Mouse (Mus musculus) thymus, postnatal 0 days (tissue): ENCODE data around the gene Pcna. TPM values are rescaled to one million over a fixed set of nuclear protein-coding genes. Genes with fewer than 3 reads are reported as not detected.
A peak's percentile ranks its signal among the peaks of the same experiment; 100 is the strongest.

ENCODE experiments used
- DNase-seq: peaks from one replicate; pipeline ENCODE4 v3.0.0-alpha.2; 2015; ENCODE audit warnings: low spot score
- polyA plus RNA-seq: library from polyadenylated mRNA; unstranded; fragments of >200 nt; fragmentation: Nextera tagmentation; extraction: Ambion mirVana; gene quantifications from 2 replicates; pipeline ENCODE4 v1.2.1, GENCODE M21; 2015

Gene Pcna
- polyA plus RNA-seq, 1 experiment from 2014 or later = 472 TPM

- DNase-seq = no peak
Observed at GRCm38 (mm10) chr2:132235975-132236374, 17.1 kb downstream of the Pcna start.

DNA sequence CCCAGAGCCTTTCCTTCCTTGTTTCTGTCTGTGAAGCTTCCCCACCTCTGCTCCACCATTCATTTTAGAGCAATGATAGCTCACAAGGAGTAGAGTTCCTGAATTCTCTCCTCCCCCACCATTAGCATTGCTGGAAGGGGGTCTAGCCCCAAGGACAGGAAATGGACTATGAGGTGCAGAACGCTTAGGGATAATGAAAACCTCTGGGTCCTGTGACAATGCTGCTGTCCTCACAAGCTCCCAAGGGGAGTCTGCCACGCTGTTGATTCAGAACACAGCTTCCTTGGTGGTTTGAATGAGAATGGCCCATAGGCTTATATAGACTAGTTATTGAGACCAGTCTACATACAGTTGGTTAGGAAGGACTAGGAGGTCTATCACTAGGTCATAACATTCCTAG lies 17.8 kb downstream of the Pcna start:
- DNase-seq = no peak

DNA sequence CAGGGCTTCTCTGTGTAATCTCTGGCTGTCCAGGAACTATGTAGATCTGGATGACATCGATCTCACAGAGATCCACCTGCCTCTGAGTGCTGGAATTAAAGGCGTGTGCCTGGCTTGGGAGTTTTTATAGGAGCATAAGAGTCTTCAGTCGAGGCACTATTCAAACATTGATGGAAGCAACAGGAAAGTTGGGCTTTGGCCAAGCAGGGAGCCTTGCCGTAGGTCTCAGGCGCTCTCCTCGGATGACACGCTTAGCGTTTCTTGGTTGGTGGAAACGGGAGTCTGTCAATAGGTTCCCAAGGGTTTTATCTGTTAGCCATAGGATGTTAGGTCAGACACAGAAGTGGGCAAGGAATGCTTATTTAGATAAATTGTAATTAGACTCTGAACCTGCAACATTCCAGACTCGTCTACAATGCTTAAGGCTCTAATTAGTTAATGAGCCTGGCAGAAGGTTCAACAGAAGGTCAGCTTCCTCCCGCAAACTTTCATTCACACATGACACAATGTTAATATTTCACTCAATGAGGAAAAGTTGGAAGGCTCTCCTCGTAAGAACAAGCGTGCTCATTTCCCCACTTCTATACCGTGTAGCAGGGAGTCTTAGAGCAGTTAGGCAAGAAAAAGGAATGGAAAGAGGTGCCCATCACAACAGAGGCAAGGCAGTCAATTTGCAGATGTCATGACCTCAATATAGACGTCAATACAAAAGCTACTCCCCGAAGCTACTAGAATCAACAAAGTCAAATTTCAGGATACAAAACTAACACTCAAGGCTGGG lies 18.9 kb downstream of the Pcna start:
- no peak for DNase-seq

DNA sequence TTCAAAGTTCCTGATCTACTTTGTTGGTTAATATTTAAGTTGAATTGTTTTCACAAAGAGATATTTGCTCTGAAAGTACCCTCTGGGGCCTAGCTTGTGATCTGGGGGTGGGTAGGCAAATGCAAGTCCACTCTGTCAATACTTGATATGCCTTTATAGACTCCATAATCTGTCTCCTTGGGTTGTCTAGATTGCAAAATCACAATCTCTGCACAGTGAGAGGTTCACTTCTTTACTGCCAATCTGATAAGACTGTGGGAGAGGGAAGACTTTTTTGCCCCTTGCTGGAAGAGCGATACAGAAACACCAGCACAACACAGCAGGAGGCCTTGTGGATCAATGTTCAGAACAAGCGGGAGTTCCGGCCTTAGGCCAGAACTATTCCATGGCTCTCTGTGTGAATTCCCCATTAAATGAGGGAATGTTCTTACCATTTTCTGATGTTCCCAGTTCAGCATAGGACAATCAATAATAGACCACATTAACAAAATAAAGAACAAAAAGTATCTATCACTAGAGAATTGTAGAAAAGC lies 20.6 kb downstream of the Pcna start:
- no peak for DNase-seq

GRCm38 (mm10) chr2:132224359-132224758 lies 28.8 kb downstream of the Pcna start:
- no peak for DNase-seq

DNA sequence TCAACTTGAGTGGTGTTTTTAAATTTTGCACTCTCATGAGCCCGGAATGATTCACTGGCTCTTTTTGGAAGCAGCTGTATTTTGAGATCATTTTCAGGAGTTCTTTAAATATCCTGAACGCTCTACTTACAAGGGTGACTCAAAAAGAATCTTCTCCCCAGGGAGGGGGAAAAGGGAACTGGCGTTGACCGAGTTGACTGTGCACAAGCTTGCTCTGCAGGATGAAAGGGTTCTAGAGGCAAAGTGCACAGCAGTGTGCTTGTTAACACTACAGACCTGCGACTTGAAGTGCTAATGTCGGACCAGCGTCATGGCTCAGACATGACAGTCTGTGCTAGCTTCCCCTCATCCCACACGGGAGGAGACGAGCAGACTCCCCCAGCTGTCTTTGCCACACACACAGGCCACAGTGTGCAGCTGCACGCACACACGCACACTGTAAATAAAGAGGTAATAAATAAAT lies 31.5 kb downstream of the Pcna start:
- DNase-seq = no peak

- DNase-seq = no peak
Observed at GRCm38 (mm10) chr2:132211995-132212656, 41.0 kb downstream of the Pcna start.

DNA sequence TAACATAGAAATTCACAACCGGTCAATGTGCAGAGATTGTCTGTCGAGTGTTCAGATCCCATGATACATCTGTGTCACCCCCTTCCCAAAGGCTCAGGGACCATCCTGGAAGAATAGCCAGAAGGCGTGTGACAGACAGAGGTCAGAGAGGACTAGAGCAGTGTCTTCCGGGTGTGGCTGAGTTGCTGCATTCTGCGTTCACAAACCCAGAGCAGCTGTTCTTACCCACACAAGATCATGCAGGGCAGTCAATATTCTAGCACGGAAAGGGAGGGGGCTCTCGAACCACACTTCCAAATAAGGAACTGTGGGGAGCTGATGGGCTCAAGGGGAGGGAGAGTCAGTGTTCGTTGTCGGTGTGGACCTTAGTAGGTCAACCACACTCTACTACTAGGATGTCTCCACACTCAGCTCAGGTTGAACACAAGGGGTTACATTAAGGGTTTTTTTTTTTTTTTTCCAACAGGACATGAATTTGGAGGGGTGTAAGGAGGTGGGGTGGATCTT lies 42.3 kb downstream of the Pcna start:
- DNase-seq = no peak

DNA sequence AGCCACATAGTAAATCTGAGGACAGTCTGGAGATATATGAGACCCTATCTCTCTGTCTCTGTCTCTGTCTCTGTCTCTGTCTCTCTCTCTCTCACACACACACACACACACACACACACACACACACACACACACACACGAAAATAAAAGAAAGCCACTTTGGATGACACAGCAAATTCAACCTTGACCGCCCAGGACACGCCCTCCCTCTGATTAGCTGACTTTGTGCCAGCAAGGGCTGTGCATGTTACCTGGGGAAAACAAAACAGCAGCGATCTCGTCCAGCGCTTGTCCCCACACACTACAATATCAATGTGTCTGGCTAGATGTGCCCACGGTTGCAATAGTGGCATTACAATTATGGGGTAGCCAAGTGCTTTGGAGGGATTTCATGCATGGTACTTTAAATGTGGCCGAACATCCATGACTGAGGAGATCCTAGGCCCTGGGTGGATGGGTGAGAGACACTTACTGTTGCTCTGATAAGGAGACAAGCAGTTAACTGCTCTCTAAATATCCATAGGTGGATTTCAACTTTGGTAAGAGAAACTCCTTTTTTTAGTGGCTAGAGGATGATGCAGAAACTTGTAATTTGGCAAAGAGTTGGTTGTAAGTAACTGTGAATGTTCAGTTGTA lies 44.8 kb downstream of the Pcna start:
- DNase-seq = no peak

DNA sequence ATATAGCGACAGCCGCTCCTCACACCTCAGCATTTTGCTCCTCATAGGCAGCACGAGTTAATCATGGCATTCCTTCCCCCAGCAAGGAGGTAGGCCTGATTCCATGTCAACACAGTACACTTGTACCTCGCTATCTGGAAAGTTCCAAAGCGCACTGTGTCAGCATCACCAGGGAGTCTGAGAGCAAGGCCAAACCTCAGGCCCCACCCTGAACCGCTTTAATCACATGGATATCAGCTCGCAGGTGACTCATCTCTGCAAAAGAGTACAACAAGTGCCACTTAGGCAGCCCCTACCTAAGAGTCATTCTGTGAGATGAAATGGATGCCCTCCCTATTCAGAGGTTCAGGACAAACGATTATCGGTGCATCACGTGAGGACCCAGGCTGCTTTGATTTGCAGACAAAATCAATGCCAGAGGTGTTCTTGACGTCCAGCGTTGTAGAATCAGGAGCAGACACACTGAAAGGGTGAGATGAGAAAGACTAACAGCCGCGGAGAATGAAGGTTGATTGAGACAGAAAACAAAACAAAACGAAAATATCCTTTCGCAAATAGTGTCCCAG lies 46.7 kb downstream of the Pcna start:
- DNase-seq = no peak

- DNase-seq = no peak
Observed at GRCm38 (mm10) chr2:132205549-132205948, 47.6 kb downstream of the Pcna start.

GRCm38 (mm10) chr2:132203773-132204172 lies 49.3 kb downstream of the Pcna start:
- peak; percentile 12 for DNase-seq

DNA sequence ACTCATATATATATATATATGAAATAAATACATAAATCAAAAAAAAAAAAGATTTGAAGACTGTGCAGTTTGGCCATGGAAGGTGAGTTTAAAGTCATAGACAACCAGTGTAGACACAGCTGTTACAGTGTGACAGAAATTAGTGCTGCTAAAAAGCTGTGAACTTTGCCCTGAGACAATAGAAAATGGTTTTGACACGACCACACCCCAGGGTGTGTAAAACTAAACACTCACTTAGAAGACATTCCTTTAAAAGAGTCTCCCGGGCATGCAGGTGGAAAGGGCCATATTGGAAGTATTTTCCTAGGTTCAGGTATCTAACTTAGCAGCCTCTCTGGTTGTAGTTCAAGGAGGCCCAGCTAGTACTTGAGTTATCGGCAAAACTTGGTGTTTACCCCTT lies 49.9 kb downstream of the Pcna start:
- DNase-seq = no peak

Other genes with a start within 250 kb of the Pcna start
- gene Rassf2, start 223.1 kb downstream of the Pcna start, polyA plus RNA-seq = 25.1 and 27.6 TPM in 2 replicates
- 15.8 and 16.7 TPM in 2 replicates for gene Slc23a2, start 108.2 kb downstream of the Pcna start, polyA plus RNA-seq
- gene Tmem230, start 5.5 kb downstream of the Pcna start, polyA plus RNA-seq = 41.2 and 45.0 TPM in 2 replicates
- gene Cds2, start 9.8 kb upstream of the Pcna start, polyA plus RNA-seq = 24.4 and 24.5 TPM in 2 replicates
- 2.6 and 4.7 TPM in 2 replicates for gene Prokr2, start 132.1 kb upstream of the Pcna start, polyA plus RNA-seq